Mouse (Mus musculus) intestine, postnatal 0 days (tissue): ENCODE measurements around the gene Foxl1. TPM values are rescaled to one million over a fixed set of nuclear protein-coding genes. Genes with fewer than 3 reads are reported as not detected.

ENCODE experiments used
- ATAC-seq: fragments of 200-750 bp; cut with Nextera tagmentation; 2 replicates; pipeline ENCODE4 v1.8.0; 2017; ENCODE audit warnings: mild to moderate bottlenecking, moderate TSS enrichment, moderate library complexity
- H3K27ac ChIP-seq: fragments of 300-500 bp; sonication (generic); 2 replicates; pipeline ENCODE4 v1.5.1; 2014; ENCODE audit warnings: mild to moderate bottlenecking, low read depth, low read length, moderate library complexity
- H3K27me3 ChIP-seq: fragments of 300-500 bp; sonication (generic); replicated peaks from 2 replicates; pipeline ENCODE4 v1.6.1; 2014; ENCODE audit warnings: low read length, mixed read lengths; ENCODE audit not compliant: control insufficient read depth, insufficient read depth
- H3K36me3 ChIP-seq: fragments of 300-500 bp; sonication (generic); 2 replicates; pipeline ENCODE4 v1.6.1; 2014; ENCODE audit warnings: mild to moderate bottlenecking, moderate library complexity; ENCODE audit not compliant: control insufficient read depth, insufficient read depth
- H3K4me1 ChIP-seq: fragments of 300-500 bp; sonication (generic); replicated peaks from 2 replicates; pipeline ENCODE4 v1.6.1; 2014; ENCODE audit warnings: antibody characterized with exemption, low read length, mixed read lengths; ENCODE audit not compliant: control insufficient read depth, insufficient read depth
- H3K4me2 ChIP-seq: fragments of 300-500 bp; sonication (generic); replicated peaks from 2 replicates; pipeline ENCODE4 v1.6.1; 2014; ENCODE audit warnings: low read depth, mild to moderate bottlenecking, moderate library complexity
- H3K4me3 ChIP-seq: fragments of 300-500 bp; sonication (generic); 2 replicates; pipeline ENCODE4 v1.5.1; 2014; ENCODE audit warnings: low read depth, low read length
- H3K9ac ChIP-seq: fragments of 300-500 bp; sonication (generic); 2 replicates; pipeline ENCODE4 v1.6.1; 2014; ENCODE audit warnings: mild to moderate bottlenecking, low read depth, low read length
- H3K9me3 ChIP-seq: fragments of 300-500 bp; sonication (generic); 2 replicates; pipeline ENCODE4 v1.6.1; 2016; ENCODE audit warnings: mixed run types; ENCODE audit not compliant: control insufficient read depth
- CTCF ChIP-seq: sonication (generic); IDR thresholded peaks from 2 replicates; pipeline ENCODE4 v1.5.1; 2016; ENCODE audit warnings: low read depth, mild to moderate bottlenecking, control low read depth, antibody characterized with exemption, moderate library complexity
- WGBS: fragments of 180-500 bp; shearing (Covaris S2); extraction: QIAGEN DNeasy Blood & Tissue Kit; methylation state at CpG from one replicate; pipeline ENCODE4 v1.1.7; 2014; 5-methylcytosine and 5-hydroxymethylcytosine counted together
- polyA plus RNA-seq: library from polyadenylated mRNA; unstranded; fragments of >200 nt; fragmentation: Nextera tagmentation; extraction: Ambion mirVana; gene quantifications from 2 replicates; pipeline ENCODE4 v1.2.1, GENCODE M21; 2015

Foxl1 gene
- polyA plus RNA-seq, 1 experiment from 2014 or later: 2.8 TPM

DNA sequence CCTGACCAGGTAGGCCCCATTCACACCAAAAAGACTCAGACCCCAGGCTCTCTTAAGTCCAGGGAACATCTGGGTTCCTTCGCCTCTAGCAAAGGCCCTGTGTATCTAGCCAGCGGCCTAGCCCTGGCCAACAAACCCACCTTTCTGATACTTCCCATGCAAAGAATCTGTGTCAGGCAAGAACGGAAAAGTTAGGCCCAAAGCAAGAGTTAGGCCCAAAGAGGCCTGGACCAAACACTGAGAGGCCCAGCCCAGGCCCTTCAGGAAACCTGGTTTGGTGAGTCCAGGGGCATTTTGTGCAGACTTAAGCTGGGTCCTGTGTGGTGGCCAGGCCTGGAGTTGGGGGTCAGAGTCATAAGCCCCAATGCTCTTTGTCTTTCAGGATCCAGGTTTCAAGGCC, 42.2 kb upstream of the Foxl1 start:
- H3K4me2 ChIP-seq: peak overlapping the region; percentile 84
- H3K27ac ChIP-seq: peak overlapping the region; percentile 87
- H3K9ac ChIP-seq: peak overlapping the region; percentile 75
- H3K27me3 ChIP-seq: peaks cover 85% of the 10 kb centered on the region
- no peaks in the 10 kb centered on the region for H3K4me1 ChIP-seq
- no peak for TF ChIP-seq CTCF
- WGBS: 70% methylated on average over 3 of the region's 3 CpGs
- H3K4me3 ChIP-seq: peak overlapping the region; percentile 65
- ATAC-seq: no peak
- H3K36me3 ChIP-seq: peaks cover 3% of the 10 kb centered on the region; the same call in 1 of the 2 replicates
- H3K9me3 ChIP-seq: no peaks in the 10 kb centered on the region

DNA sequence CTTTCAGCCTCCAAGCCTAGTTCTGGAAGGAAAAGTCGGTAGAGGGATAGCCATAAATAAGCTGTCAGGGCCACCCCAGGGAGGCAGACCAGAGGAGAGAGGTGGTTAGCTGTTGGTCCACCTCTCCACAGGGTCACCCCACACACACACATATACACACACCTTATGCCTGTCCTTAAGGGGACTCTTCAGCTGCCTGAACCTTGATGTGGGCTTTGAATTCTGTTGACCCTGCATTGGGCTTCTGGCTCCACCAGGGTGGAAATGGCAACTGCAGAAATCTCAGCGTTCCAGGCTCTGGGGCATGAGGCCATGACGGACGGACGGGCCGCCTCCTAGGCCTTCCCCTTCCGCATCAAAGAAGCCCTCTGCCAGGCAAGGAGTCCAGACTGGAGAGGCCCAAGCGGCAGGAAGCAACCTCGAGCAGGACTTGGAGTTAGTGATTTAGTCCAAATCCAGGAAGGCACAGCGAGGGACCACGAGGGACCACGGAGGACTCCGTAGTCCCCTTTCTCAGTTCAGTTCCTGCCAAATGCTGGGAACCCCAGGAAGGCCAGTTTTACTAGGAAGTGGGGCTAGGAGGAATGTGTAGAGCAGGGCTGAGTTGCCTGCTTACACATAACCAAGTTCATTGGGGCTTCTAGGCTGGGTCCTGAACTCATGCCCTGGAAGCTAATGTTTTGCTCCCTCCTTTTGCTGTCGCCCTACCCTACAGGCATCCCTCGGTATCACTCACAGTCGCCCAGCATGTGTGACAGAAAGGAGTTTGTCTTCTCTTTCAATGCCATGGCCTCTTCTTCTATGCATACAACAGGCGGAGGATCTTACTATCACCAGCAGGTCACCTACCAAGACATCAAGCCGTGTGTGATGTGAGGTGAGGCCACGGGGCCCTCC, 41.5 kb upstream of the Foxl1 start:
- no peak; the same call in 1 of the 2 replicates for TF ChIP-seq CTCF
- H3K27ac ChIP-seq: 0 out of 2 replicates have a peak overlapping the region, but pooled peaks have one; percentile 87
- 22% methylated on average over 19 of the region's 19 CpGs for WGBS
- H3K4me2 ChIP-seq: peak overlapping the region; percentile 84
- no peak for ATAC-seq
- peak overlapping the region; percentile 75 for H3K9ac ChIP-seq
- peaks cover 3% of the 10 kb centered on the region; the same call in 1 of the 2 replicates for H3K36me3 ChIP-seq
- H3K4me1 ChIP-seq: no peaks in the 10 kb centered on the region
- H3K27me3 ChIP-seq: peaks cover 85% of the 10 kb centered on the region
- H3K4me3 ChIP-seq: peak overlapping the region; percentile 65
- H3K9me3 ChIP-seq: no peaks in the 10 kb centered on the region

DNA sequence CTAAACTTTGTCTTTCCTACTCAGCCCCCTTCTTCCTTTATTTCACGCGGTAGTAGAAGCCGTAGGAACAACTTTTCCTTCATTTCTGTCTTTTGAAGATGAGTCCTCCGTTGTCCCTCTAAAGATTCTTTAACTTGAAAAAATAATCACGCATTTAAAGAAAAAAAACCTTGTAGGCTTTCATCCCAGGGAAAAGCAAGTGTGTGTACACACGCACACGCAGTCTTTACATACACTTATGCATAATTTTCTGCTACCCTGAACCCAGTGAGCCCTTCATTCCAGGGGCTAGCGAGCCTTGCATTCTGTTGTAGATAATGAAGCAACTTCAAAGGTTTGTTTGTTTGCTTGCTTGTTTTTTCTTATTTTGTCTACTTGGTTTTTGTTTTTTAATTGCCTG, 39.5 kb upstream of the Foxl1 start:
- peak overlapping the region; percentile 75 for H3K9ac ChIP-seq
- no peak for ATAC-seq
- peak overlapping the region; percentile 84 for H3K4me2 ChIP-seq
- H3K36me3 ChIP-seq: peaks cover 3% of the 10 kb centered on the region; the same call in 1 of the 2 replicates
- no peak for TF ChIP-seq CTCF
- peak overlapping the region; percentile 65 for H3K4me3 ChIP-seq
- WGBS: 14% methylated on average over 8 of the region's 8 CpGs
- H3K27me3 ChIP-seq: peaks cover 78% of the 10 kb centered on the region
- no peak overlapping the region for H3K27ac ChIP-seq
- no peaks in the 10 kb centered on the region for H3K4me1 ChIP-seq
- H3K9me3 ChIP-seq: no peaks in the 10 kb centered on the region

DNA sequence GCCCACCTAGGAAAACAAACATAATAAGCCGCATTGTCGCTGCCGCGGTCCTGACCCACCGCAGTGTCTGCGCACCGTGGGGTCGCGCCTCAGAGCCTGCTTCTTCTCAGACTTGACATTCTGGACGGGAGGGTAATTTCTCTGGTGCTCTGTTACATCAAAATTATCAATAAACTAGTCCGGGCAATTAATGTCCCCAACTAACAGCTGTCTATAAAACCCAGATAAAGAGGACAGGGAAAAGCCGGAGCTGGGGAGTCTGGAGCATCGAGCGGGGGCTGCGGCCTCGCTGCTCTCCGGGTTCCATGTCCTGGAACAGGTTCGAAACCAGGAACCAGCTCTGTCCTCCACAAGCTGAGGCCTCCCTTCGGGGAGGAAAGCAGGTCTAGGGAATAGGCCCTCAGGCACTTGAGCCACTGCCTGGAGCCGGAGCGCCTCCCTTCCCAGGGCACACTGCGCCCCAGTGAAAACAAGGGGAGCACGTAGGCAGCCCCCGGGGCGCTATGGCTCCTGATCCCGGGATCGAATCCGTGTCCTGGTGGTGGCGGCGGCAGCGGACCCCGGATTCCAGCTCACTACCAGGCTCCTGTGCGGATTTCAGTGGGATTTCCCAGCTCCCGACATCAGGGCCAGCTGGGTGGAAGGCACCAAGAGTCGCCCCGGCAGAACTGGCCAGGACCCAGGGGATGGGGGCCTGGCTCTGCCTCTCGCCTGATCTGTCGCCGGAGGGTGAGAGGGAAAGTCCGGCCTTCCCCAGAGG, 38.7 kb upstream of the Foxl1 start:
- Histone ChIP-seq H3K4me1 (no peaks in the 10 kb centered on the region), H3K9me3 (no peaks in the 10 kb centered on the region), H3K4me2 (peak overlapping the region; percentile 84), H3K36me3 (peaks cover 3% of the 10 kb centered on the region; the same call in 1 of the 2 replicates), H3K27me3 (peaks cover 72% of the 10 kb centered on the region), H3K4me3 (peak overlapping the region; percentile 65), H3K9ac (peak overlapping the region; percentile 75), H3K27ac (peak overlapping the region; percentile 57)
- ATAC-seq: no peak
- TF ChIP-seq CTCF: no peak
- 7% methylated on average over 40 of the region's 40 CpGs for WGBS

DNA sequence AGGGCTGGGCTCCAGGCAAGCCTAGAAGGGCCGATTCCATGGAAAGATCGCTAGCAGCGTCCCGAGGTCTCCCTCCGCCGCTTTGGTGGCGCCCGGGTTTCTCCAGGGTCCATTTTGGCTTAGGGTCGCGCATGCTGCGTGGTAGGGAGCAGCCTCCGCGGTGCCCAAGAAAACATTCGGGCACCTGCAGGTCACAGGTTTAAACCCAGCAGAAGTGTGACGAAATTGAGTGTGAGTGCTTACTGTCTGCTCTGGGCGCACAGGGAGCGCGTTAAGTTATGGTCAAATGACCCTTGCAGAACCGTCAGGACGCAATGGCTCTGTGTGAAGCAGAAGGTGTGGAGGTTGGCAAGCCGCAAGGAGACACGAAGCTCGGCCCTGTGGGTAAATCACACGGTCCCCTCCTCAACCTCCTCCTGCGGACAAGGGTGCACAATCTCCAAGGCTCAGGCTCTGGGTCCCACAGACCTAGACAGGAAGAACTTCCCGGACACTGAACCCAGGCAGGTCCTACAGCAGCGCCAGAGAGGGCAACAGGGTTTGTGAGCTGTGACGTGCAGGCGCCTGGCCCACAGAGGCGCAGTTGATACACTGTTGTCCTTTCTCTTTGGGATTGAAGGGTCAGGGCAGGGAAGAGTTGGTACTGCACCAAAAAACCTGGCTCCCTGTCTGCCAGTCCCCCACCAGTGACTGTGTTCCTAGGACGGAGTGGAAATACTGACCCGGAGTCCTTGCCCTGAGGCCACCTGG, 37.9 kb upstream of the Foxl1 start:
- no peak for TF ChIP-seq CTCF
- WGBS: 10% methylated on average over 32 of the region's 32 CpGs
- H3K9ac ChIP-seq: peak overlapping the region; percentile 75
- peak overlapping the region; percentile 65 for H3K4me3 ChIP-seq
- peak overlapping the region; percentile 84 for H3K4me2 ChIP-seq
- H3K27me3 ChIP-seq: peaks cover 65% of the 10 kb centered on the region
- no peaks in the 10 kb centered on the region for H3K4me1 ChIP-seq
- H3K9me3 ChIP-seq: no peaks in the 10 kb centered on the region
- H3K36me3 ChIP-seq: peaks cover 3% of the 10 kb centered on the region; the same call in 1 of the 2 replicates
- H3K27ac ChIP-seq: peak overlapping the region; percentile 57
- no peak for ATAC-seq
